ENCODE assay signal across 10 mouse cellular contexts in the genomic region with DNA sequence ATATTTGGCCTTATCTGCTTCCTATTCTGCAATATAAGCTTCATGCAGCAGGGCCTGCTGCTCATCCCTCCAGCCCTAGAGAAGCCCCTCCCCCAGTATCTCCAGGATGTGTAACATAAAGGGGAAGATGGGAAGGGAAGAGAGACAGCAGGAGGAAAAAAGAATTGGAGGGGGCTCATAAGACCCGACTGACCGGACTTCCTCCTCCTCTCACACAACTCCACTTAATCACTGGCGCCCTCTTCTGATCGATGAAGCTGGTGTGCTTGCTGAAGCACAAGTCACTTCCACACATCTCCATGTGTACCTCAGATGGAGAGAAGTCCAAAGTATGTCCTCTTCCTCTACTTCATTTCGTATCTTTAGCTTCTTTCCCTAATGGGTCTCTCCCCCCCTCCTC.
DNase-seq lines count a peak whose midpoint lies in the region; ATAC-seq and TF ChIP-seq lines count a peak whose summit lies in the region.
"Had no signal": no experiment of that assay in that cellular context is flagged by ENCODE, and none has a peak within 500 bp of the region (broad histone marks: within the 10 kb centered on the region; RNA-seq: fewer than 3 reads in every experiment).

No protein-coding gene starts in this region.

- no peak overlapping the region for H3K27ac ChIP-seq in embryonic fibroblast, embryonic 13.5 days (ENCODE audit: insufficient read depth, low read length)
- no peak overlapping the region for H3K27ac ChIP-seq in limb, embryonic 14.5 days (replicated peaks; ENCODE audit: low read depth, low read length)
- H3K27ac ChIP-seq: heart, embryonic 13.5 days had no signal

- peak; percentile 36; the same call in 1 of the 2 replicates for TF ChIP-seq CTCF in embryonic fibroblast, embryonic 13.5 days (IDR thresholded peaks at IDR 0.05; ENCODE audit: borderline replicate concordance, insufficient read depth, low read length)

- WGBS in limb, embryonic 14.5 days: 7% methylated on average over 5 of the region's 5 CpGs

- no peak overlapping the region for H3K4me2 ChIP-seq in limb, embryonic 14.5 days (replicated peaks; ENCODE audit: low read depth, low read length, severe bottlenecking)
- H3K4me2 ChIP-seq: heart, embryonic 13.5 days had no signal

- no peak for TF ChIP-seq POLR2A in embryonic fibroblast, embryonic 13.5 days (IDR thresholded peaks at IDR 0.05; ENCODE audit: low read depth, low read length)
- TF ChIP-seq POLR2A in limb, embryonic 14.5 days (IDR thresholded peaks at IDR 0.05; ENCODE audit: borderline replicate concordance, extremely low read depth, insufficient read depth, insufficient read length): no peak

- no peak overlapping the region for H3K4me3 ChIP-seq in embryonic fibroblast, embryonic 13.5 days (ENCODE audit: insufficient read depth, low read length)
- H3K4me3 ChIP-seq in limb, embryonic 14.5 days (replicated peaks; ENCODE audit: low read length): no peak overlapping the region
- H3K4me3 ChIP-seq: heart, embryonic 13.5 days had no signal

- DNase-seq in gastrocnemius, adult 18-20 months (ENCODE audit: low spot score): peak; percentile 7
- no peak for DNase-seq in gastrocnemius, adult 8-10 months (ENCODE audit: low spot score in 2 of 2)
- DNase-seq in urinary bladder, postnatal 14 days (ENCODE audit: low spot score): peak; percentile 15
- no peak for DNase-seq in urinary bladder, postnatal 10 days (ENCODE audit: low spot score)
- DNase-seq in limb, embryonic 14.5 days (ENCODE audit: low spot score): peak; percentile 21
- DNase-seq in right cerebral cortex, postnatal 4 days: peak; percentile 53
- no peak for DNase-seq in gastrocnemius, postnatal 4 days (ENCODE audit: low spot score in 2 of 2)

- no peak for ATAC-seq in limb, embryonic 14.5 days (ENCODE audit: low FRiP score, low read depth)

- H3K9ac ChIP-seq in limb, embryonic 14.5 days (ENCODE audit: low read depth, low read length, severe bottlenecking): no peak overlapping the region
- H3K9ac ChIP-seq: heart, embryonic 13.5 days had no signal

- no peaks in the 10 kb centered on the region for H3K4me1 ChIP-seq in embryonic fibroblast, embryonic 13.5 days (ENCODE audit: control insufficient read depth, insufficient read depth, low read length)
- H3K4me1 ChIP-seq in limb, embryonic 14.5 days (ENCODE audit: control insufficient read depth, insufficient read depth, low read length): no peaks in the 10 kb centered on the region
- H3K4me1 ChIP-seq: heart, embryonic 13.5 days had no signal

- no peaks in the 10 kb centered on the region for H3K9me3 ChIP-seq in limb, embryonic 14.5 days (ENCODE audit: control insufficient read depth, low read length)

- no peaks in the 10 kb centered on the region for H3K36me3 ChIP-seq in limb, embryonic 14.5 days (ENCODE audit: control insufficient read depth, insufficient read depth, low read length)
- H3K36me3 ChIP-seq: G1E; heart, embryonic 13.5 days had no signal

- H3K27me3 ChIP-seq in limb, embryonic 14.5 days (ENCODE audit: control insufficient read depth, insufficient read depth, low read length): no peaks in the 10 kb centered on the region
- H3K27me3 ChIP-seq: heart, embryonic 13.5 days had no signal

Comparison
In these comparisons a context has a peak if more than half of its experiments do, and no peak if none do; other contexts are left out.
1. DNase-seq: peak in gastrocnemius, adult 18-20 months (single experiment), urinary bladder, postnatal 14 days (single experiment), limb, embryonic 14.5 days (single experiment) and right cerebral cortex, postnatal 4 days (single experiment); none in gastrocnemius, adult 8-10 months (0 of 2), urinary bladder, postnatal 10 days (single experiment) and gastrocnemius, postnatal 4 days (0 of 2).